Mouse (Mus musculus) Patski (cell line): ENCODE data around the gene Tspan5. TPM values are rescaled to one million over a fixed set of nuclear protein-coding genes. Genes with fewer than 3 reads are reported as not detected.

Source experiments
- ATAC-seq: fragments of 100-300 bp; one replicate; pipeline ENCODE4 v1.8.0; 2021
- CTCF ChIA-PET: fragments of 350-600 bp; sonication (Branson Sonifier 250); formaldehyde crosslinking; loops from one replicate; lab custom pipeline; 2022; ENCODE audit warnings: inconsistent platforms; lab: Charles Lee
- POLR2A ChIA-PET: fragments of 350-600 bp; sonication (Branson Sonifier 250); formaldehyde crosslinking; loops from one replicate; lab custom pipeline; 2022; ENCODE audit warnings: antibody characterized with exemption, inconsistent platforms; lab: Charles Lee
- DNase-seq: peaks from one replicate; pipeline ENCODE4 v3.0.0-alpha.2; 2011; ENCODE audit warnings: low read depth, low spot score
- H3K27me3 ChIP-seq: fragments of 371-371 bp; one replicate; pipeline ENCODE4 v1.5.1; 2021
- CTCF ChIP-seq: fragments of 100-300 bp; IDR thresholded peaks from one replicate; pipeline ENCODE4 v1.5.1; 2021
- in situ Hi-C: fragments of 300-500 bp; cut with MboI; formaldehyde crosslinking; loops from 3 replicates; pipeline ENCODE4 v1.11.1; 2018; ENCODE audit warnings: low pct_unique_long_range_greater_than_20kb, mixed read lengths
- polyA plus RNA-seq: library from polyadenylated mRNA; unstranded; gene quantifications from one replicate; pipeline ENCODE4 v1.2.3, GENCODE M21; 2021

Tspan5 gene
- polyA plus RNA-seq, 1 experiment from 2014 or later, result 62.0 TPM

- no peaks in the 10 kb centered on the region for H3K27me3 ChIP-seq
- DNase-seq (no peak), ATAC-seq (no peak)
- ChIA-PET POLR2A (no interaction called here), CTCF (interaction anchor here (1.5 kb wide), 1 partner anchor 11 kb away, joined by 4 read pairs; no protein-coding TSS in a partner anchor)
- in situ Hi-C loops, result no loop called here
- TF ChIP-seq CTCF, result no peak
Observed at GRCm38 (mm10) chr3:138877741-138878140, 135.7 kb downstream of the Tspan5 start.

DNA sequence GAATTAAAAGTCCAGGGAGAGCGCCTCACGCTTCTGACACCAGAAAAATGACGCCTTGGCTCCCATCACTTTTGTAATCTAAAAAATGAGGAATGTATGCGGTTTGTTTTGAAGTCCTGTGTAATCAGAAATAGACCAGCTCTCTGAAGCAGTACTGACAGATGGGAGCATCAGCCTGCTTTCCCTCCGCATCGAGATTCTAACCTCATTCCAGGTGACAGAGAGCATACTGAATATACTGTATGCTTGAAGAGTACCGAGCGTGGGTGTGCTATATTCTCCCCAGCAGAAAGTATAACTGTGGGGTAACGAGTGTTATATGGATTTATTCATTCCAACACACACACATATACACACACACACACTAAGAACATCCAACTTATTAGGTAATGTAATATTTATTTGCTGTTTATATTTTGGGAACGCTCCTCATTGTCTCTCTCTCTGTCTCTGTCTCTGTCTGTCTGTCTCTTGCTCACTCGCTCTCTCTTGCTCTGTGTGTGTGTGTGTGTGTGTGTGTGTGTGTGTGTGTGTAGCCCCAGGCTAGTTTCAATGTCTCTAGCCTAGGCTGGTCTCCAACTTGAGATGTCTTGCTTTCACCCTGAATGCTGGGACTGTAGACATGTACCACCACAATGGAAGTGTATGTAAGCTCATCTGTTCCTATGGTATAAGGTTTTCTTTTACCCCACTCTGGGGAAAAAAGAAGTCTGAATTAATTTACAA, 139.2 kb downstream of the Tspan5 start:
- in situ Hi-C loops, result no loop called here
- no peak for TF ChIP-seq CTCF
- no peaks in the 10 kb centered on the region for H3K27me3 ChIP-seq
- DNase-seq (no peak), ATAC-seq (no peak)
- CTCF ChIA-PET, result interaction anchor here (0.7 to 2.4 kb wide), 2 partner anchors 23 to 570 kb away, joined by 4 to 5 read pairs; no protein-coding TSS in a partner anchor
- POLR2A ChIA-PET, result interaction anchor here (0.5 to 0.7 kb wide), 2 partner anchors 26 to 225 kb away, joined by 3 to 8 read pairs; no protein-coding TSS in a partner anchor

GRCm38 (mm10) chr3:138881725-138882347, 139.8 kb downstream of the Tspan5 start:
- no peak for ATAC-seq
- in situ Hi-C loops, result no loop called here
- no peaks in the 10 kb centered on the region for H3K27me3 ChIP-seq
- TF ChIP-seq CTCF, result no peak
- POLR2A ChIA-PET, result interaction anchor here (0.5 to 0.7 kb wide), 2 partner anchors 27 to 225 kb away, joined by 3 to 8 read pairs; no protein-coding TSS in a partner anchor
- CTCF ChIA-PET, result interaction anchor here (0.7 kb wide), 1 partner anchor 570 kb away, joined by 4 read pairs; no protein-coding TSS in a partner anchor
- no peak for DNase-seq

DNA sequence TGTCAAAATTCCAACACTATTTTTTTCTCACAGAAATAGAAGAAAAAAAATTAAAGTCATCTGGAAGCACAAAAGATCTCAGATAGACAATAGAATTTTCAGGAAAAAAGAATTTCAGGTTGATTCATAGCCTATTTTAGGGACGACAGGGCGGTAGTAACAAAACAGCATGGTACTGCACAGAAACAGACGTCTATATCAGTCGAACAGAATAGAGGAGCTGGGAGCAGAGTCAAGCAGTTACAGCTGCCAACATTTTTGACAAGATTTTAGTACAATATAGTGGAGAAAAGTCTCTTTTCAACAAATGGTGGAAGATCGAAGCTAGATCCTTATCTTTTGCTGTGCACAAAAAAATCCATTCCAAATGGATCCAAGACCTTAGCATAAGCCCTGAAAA, 144.1 kb downstream of the Tspan5 start:
- in situ Hi-C loops, result no loop called here
- ChIA-PET CTCF (interaction anchor here (1.0 to 1.4 kb wide), 2 partner anchors 14 to 38 kb away, joined by 3 to 4 read pairs; no protein-coding TSS in a partner anchor), POLR2A (no interaction called here)
- DNase-seq, result no peak
- ATAC-seq, result no peak
- H3K27me3 ChIP-seq, result no peaks in the 10 kb centered on the region
- no peak for TF ChIP-seq CTCF

GRCm38 (mm10) chr3:138889214-138889613, 147.2 kb downstream of the Tspan5 start:
- no peak for DNase-seq
- CTCF ChIA-PET, result interaction anchor here (1.1 kb wide), 1 partner anchor 11 kb away, joined by 4 read pairs; no protein-coding TSS in a partner anchor

GRCm38 (mm10) chr3:138889769-138890295, 147.8 kb downstream of the Tspan5 start:
- TF ChIP-seq CTCF, result no peak
- in situ Hi-C loops, result no loop called here
- ChIA-PET CTCF (no interaction called here), POLR2A (no interaction called here)
- ATAC-seq, result no peak
- no peak for DNase-seq
- H3K27me3 ChIP-seq, result no peaks in the 10 kb centered on the region

More at GRCm38 (mm10) chr3:138889214-138889613, 147.2 kb downstream of the Tspan5 start:
- ATAC-seq, result no peak
- in situ Hi-C loops, result no loop called here
- TF ChIP-seq CTCF, result no peak
- POLR2A ChIA-PET, result no interaction called here
- no peaks in the 10 kb centered on the region for H3K27me3 ChIP-seq

GRCm38 (mm10) chr3:138893520-138893919, 151.5 kb downstream of the Tspan5 start:
- POLR2A ChIA-PET, result no interaction called here
- no peak for TF ChIP-seq CTCF
- ATAC-seq (no peak), DNase-seq (no peak)
- CTCF ChIA-PET, result no interaction called here
- in situ Hi-C loops, result no loop called here
- H3K27me3 ChIP-seq, result no peaks in the 10 kb centered on the region

DNA sequence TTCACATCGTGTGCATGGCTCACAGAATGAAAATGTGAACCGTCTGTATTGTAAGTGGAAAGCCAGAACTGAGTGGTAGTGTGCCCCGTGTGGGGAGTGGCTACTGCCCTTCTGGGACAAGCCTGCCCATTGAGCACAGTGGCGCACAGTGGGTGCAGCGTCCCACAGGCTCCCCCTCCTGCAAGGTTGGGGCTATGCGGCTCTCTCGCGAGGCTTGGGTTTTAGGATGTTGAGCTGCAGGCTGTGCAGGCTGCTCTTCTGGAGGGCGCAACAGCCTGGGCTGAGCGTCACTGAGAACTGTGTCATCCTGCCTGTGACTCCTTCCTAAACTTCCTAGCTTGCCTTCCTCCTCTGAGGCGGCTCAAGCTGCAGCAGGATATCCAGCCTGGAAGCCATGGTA, 155.5 kb downstream of the Tspan5 start:
- TF ChIP-seq CTCF, result no peak
- ChIA-PET POLR2A (no interaction called here), CTCF (no interaction called here)
- DNase-seq, result no peak
- in situ Hi-C loops, result no loop called here
- no peak for ATAC-seq
- no peaks in the 10 kb centered on the region for H3K27me3 ChIP-seq

DNA sequence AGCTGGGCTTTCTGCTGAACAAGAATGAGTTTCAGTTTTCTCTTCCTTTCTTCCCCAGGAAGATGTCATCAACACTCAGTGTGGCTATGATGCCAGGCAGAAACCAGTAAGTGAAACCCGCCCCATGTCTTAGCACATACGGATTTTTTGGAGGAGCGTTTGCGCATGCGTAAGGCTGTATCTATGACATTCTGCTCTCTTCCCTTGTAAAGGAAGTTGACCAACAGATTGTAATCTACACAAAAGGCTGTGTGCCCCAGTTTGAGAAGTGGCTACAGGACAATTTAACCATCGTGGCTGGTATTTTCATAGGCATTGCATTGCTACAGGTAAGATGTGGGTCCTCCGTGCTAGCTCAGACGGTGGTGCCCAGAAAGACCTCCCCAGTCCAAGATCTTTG, 156.1 kb downstream of the Tspan5 start:
- no peak for TF ChIP-seq CTCF
- CTCF ChIA-PET, result interaction anchor here (1.0 kb wide), 1 partner anchor 19 kb away, joined by 3 read pairs; no protein-coding TSS in a partner anchor
- in situ Hi-C loops, result no loop called here
- DNase-seq, result no peak
- POLR2A ChIA-PET, result no interaction called here
- no peaks in the 10 kb centered on the region for H3K27me3 ChIP-seq
- no peak for ATAC-seq

GRCm38 (mm10) chr3:138900571-138901141, 158.7 kb downstream of the Tspan5 start:
- TF ChIP-seq CTCF, result no peak
- H3K27me3 ChIP-seq, result no peaks in the 10 kb centered on the region
- DNase-seq, result peak; percentile 85
- ChIA-PET POLR2A (interaction anchor here (0.8 kb wide), 2 partner anchors 9 to 159 kb away, joined by 3 to 4 read pairs; partner anchors contain the start of gene Tspan5), CTCF (interaction anchor here (0.7 to 2.0 kb wide), 8 partner anchors 9 to 258 kb away, joined by 3 to 8 read pairs (median 3); partner anchors contain the start of gene Tspan5)
- in situ Hi-C loops, result loop anchor here (5.0 kb wide), 1 partner anchor 258 kb away; no protein-coding TSS in a partner anchor
- peak; percentile 95 for ATAC-seq
